Mouse (Mus musculus) ES-E14 (cell line): ENCODE data around the gene P3h2.

Source experiments
- HCFC1 ChIP-seq: IDR thresholded peaks from 2 replicates; pipeline ENCODE4 v1.6.1; 2012; ENCODE audit warnings: low read length, inconsistent platforms, borderline replicate concordance; ENCODE audit not compliant: insufficient read depth
- MAFK ChIP-seq: IDR thresholded peaks from 2 replicates; pipeline ENCODE4 v1.6.1; 2014; ENCODE audit warnings: mild to moderate bottlenecking, low read depth, low read length, inconsistent platforms; ENCODE audit not compliant: insufficient read depth
- ZNF384 ChIP-seq: IDR thresholded peaks from 2 replicates; pipeline ENCODE4 v1.6.1; 2012; ENCODE audit warnings: low read depth, low read length, inconsistent platforms

DNA sequence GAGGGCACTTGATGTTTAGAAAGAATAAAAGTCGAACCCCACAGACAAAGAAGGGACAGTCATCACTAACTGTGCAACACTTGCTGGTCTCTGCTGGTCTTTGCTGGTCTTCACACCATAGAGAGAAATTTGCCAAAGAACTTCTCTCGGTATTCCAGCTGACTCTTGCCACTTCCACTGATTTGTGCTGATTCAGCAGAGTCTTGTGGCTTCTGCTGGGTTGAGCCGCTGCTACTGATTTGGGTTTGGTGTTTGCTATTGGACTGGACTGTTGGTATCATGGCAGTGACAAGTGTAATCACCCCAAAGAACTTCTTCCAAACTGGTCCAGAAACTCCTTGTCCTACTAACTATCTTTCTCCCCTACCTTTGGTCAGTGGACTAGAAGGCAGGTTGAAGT lies 111.0 kb downstream of the P3h2 start:
- no peak for TF ChIP-seq HCFC1
- peak; percentile 78 for TF ChIP-seq MAFK
- no peak for TF ChIP-seq ZNF384
